Mouse (Mus musculus) central nervous system, embryonic 11.5 days (tissue): Measurements from ENCODE around the gene Lrrc42. TPM values are rescaled to one million over a fixed set of nuclear protein-coding genes. Genes with fewer than 3 reads are reported as not detected.

Experiments used
- polyA plus RNA-seq: library from polyadenylated mRNA; depleted of rRNA; stranded (reverse); fragments of >200 nt; gene quantifications from 2 replicates; pipeline ENCODE4 v1.2.3, GENCODE M21; 2012; rRNA removed

The Lrrc42 gene
- 44.3 and 48.1 TPM in 2 replicates for polyA plus RNA-seq

GRCm38 (mm10) chr4:107253125-107254091 is at the start of gene Lrrc42, which contains the start of gene Hspb11:
Lrrc42 (minus strand) TSS chr4:107253532.
Hspb11 (plus strand) TSS chr4:107253593.

GRCm38 (mm10) chr4:107208880-107209279 is 44.5 kb downstream of the Lrrc42 start, which contains the start of gene Ldlrad1:
Ldlrad1 (plus strand) TSS chr4:107209180.

Other genes starting within 250 kb of the Lrrc42 start
- 81.7 and 98.0 TPM in 2 replicates for gene Mrpl37, start 186.7 kb downstream of the Lrrc42 start, polyA plus RNA-seq
- gene Cyb5rl, start 186.5 kb downstream of the Lrrc42 start, polyA plus RNA-seq: 7.7 and 10.4 TPM in 2 replicates
- 0.13 and 0.14 TPM in 2 replicates for gene Cdcp2, start 156.6 kb downstream of the Lrrc42 start, polyA plus RNA-seq
- 98.2 and 148 TPM in 2 replicates for gene Tmem59, start 75.1 kb downstream of the Lrrc42 start, polyA plus RNA-seq
- 19.2 and 20.6 TPM in 2 replicates for gene Tceanc2, start 74.4 kb downstream of the Lrrc42 start, polyA plus RNA-seq
- 0.07 and 0.12 TPM in 2 replicates for gene Ldlrad1, start 44.4 kb downstream of the Lrrc42 start, polyA plus RNA-seq
- gene Hspb11, start 61 bp upstream of the Lrrc42 start, polyA plus RNA-seq: 23.1 and 24.0 TPM in 2 replicates
- not detected in 2 replicates for gene Dio1, start 53.6 kb upstream of the Lrrc42 start, polyA plus RNA-seq
- 22.5 and 30.7 TPM in 2 replicates for gene Yipf1, start 60.8 kb upstream of the Lrrc42 start, polyA plus RNA-seq
- 22.7 and 34.5 TPM in 2 replicates for gene Ndc1, start 114.3 kb upstream of the Lrrc42 start, polyA plus RNA-seq
- gene Glis1, start 181.1 kb upstream of the Lrrc42 start, polyA plus RNA-seq: 1.4 and 3.8 TPM in 2 replicates